In the genomic region with DNA sequence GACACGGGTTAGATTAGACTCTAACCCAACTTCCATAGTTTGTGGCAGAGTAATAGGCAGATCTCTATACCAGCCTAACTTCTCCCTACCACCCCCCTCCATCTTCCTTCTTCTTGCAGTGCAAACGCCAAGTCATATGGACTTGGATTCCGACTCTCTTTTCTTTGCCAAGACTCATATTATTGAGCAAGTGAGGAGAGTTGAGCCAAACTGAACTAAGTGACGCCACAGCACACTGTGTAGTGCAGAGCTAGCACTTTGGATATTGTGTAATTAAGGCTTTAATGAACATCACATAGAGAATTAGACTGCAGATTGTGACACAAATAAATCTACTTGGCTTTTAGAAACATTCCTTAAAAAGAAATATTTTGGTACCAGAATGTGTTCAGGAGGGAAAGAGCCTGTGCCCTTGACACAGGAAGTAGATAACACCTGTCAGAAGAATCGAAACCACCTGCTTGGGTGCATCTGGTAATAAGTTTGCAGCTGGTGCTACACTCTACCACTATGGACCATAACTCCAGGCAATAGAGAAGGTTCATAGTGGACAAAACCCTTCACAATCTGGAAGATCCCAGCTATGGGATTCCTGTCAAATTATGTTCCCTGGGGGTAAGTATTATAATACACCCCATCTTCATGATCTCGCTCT, we compare ENCODE assay signal across 13 mouse cellular contexts.
DNase-seq lines count a peak whose midpoint lies in the region; ATAC-seq and TF ChIP-seq lines count a peak whose summit lies in the region.
"Had no signal": no experiment of that assay in that cellular context is flagged by ENCODE, and none has a peak within 500 bp of the region (broad histone marks: within the 10 kb centered on the region; RNA-seq: fewer than 3 reads in every experiment).

No protein-coding gene starts in this region.

- TF ChIP-seq EP300 in lung, postnatal 0 days (IDR thresholded peaks at IDR 0.05): peak; percentile 82

- H3K9ac ChIP-seq in embryonic facial prominence, embryonic 13.5 days: no peak overlapping the region
- H3K9ac ChIP-seq in kidney, embryonic 14.5 days (ENCODE audit: low read depth, low read length): no peak overlapping the region
- no peak overlapping the region for H3K9ac ChIP-seq in forebrain, embryonic 16.5 days (replicated peaks; ENCODE audit: low read depth, low read length)
- H3K9ac ChIP-seq in lung, postnatal 0 days (replicated peaks; ENCODE audit: low read depth): no peak overlapping the region
- H3K9ac ChIP-seq: hindbrain, embryonic 12.5 days had no signal

- H3K4me3 ChIP-seq in embryonic facial prominence, embryonic 13.5 days: no peak overlapping the region
- no peak overlapping the region for H3K4me3 ChIP-seq in embryonic facial prominence, embryonic 10.5 days
- no peak overlapping the region for H3K4me3 ChIP-seq in kidney, embryonic 14.5 days (ENCODE audit: low read length)
- H3K4me3 ChIP-seq in forebrain, embryonic 16.5 days (replicated peaks; ENCODE audit: low read length): no peak overlapping the region
- no peak overlapping the region for H3K4me3 ChIP-seq in lung, postnatal 0 days (ENCODE audit: low read depth, low read length)
- H3K4me3 ChIP-seq: hindbrain, embryonic 12.5 days had no signal

- no peak for DNase-seq in embryonic facial prominence, embryonic 10.5 days (ENCODE audit: low spot score)
- DNase-seq in kidney, postnatal 10 days: peak; percentile 6
- DNase-seq in lung, postnatal 0 days (ENCODE audit: low spot score): peak; percentile 92
- no peak for DNase-seq in gastrocnemius, adult 18-20 months (ENCODE audit: low spot score)
- DNase-seq in gastrocnemius, postnatal 10 days: no peak
- DNase-seq: cerebellum, adult 9-10 months; left cerebral cortex, postnatal 4 days; spleen, adult 18-20 months; thymus, postnatal 14 days had no signal

- 79% methylated on average over 6 of the region's 6 CpGs for WGBS in embryonic facial prominence, embryonic 13.5 days
- WGBS in embryonic facial prominence, embryonic 10.5 days: 89% methylated on average over 6 of the region's 6 CpGs
- 79% methylated on average over 6 of the region's 6 CpGs for WGBS in kidney, embryonic 14.5 days
- WGBS in forebrain, embryonic 16.5 days: 76% methylated on average over 6 of the region's 6 CpGs
- 51% methylated on average over 6 of the region's 6 CpGs for WGBS in lung, postnatal 0 days

- peak overlapping the region; percentile 35 for H3K27ac ChIP-seq in embryonic facial prominence, embryonic 13.5 days
- no peak overlapping the region for H3K27ac ChIP-seq in embryonic facial prominence, embryonic 10.5 days (replicated peaks)
- H3K27ac ChIP-seq in kidney, embryonic 14.5 days (ENCODE audit: low read depth, low read length): no peak overlapping the region
- no peak overlapping the region for H3K27ac ChIP-seq in forebrain, embryonic 16.5 days (ENCODE audit: low read length)
- H3K27ac ChIP-seq in lung, postnatal 0 days (ENCODE audit: low read length): no peak overlapping the region
- H3K27ac ChIP-seq: hindbrain, embryonic 12.5 days had no signal

- H3K4me1 ChIP-seq in embryonic facial prominence, embryonic 13.5 days: no peaks in the 10 kb centered on the region
- H3K4me1 ChIP-seq in embryonic facial prominence, embryonic 10.5 days: no peaks in the 10 kb centered on the region
- no peaks in the 10 kb centered on the region for H3K4me1 ChIP-seq in kidney, embryonic 14.5 days (ENCODE audit: control insufficient read depth, insufficient read depth, low read length)
- H3K4me1 ChIP-seq in forebrain, embryonic 16.5 days (replicated peaks; ENCODE audit: control insufficient read depth, insufficient read depth, low read length): no peaks in the 10 kb centered on the region
- H3K4me1 ChIP-seq in lung, postnatal 0 days (ENCODE audit: insufficient read depth, low read depth, low read length): peaks cover 4% of the 10 kb centered on the region; the same call in 1 of the 2 replicates
- H3K4me1 ChIP-seq: hindbrain, embryonic 12.5 days had no signal

- H3K4me2 ChIP-seq in embryonic facial prominence, embryonic 13.5 days: no peak overlapping the region
- no peak overlapping the region for H3K4me2 ChIP-seq in kidney, embryonic 14.5 days (replicated peaks; ENCODE audit: low read depth, low read length)
- no peak overlapping the region for H3K4me2 ChIP-seq in forebrain, embryonic 16.5 days (ENCODE audit: low read length)
- no peak overlapping the region for H3K4me2 ChIP-seq in lung, postnatal 0 days (replicated peaks; ENCODE audit: low read depth, low read length)
- H3K4me2 ChIP-seq: hindbrain, embryonic 12.5 days had no signal

- no peak for ATAC-seq in embryonic facial prominence, embryonic 13.5 days (ENCODE audit: insufficient number of reproducible peaks, insufficient read depth, low FRiP score, low TSS enrichment, low read depth)
- no peak for ATAC-seq in kidney, embryonic 14.5 days (ENCODE audit: low FRiP score, low TSS enrichment)
- peak; percentile 85 for ATAC-seq in forebrain, embryonic 16.5 days
- peak; percentile 96 for ATAC-seq in lung, postnatal 0 days

- H3K27me3 ChIP-seq in embryonic facial prominence, embryonic 13.5 days: no peaks in the 10 kb centered on the region
- H3K27me3 ChIP-seq in embryonic facial prominence, embryonic 10.5 days (replicated peaks; ENCODE audit: low read depth, poor library complexity, severe bottlenecking): no peaks in the 10 kb centered on the region
- H3K27me3 ChIP-seq in kidney, embryonic 14.5 days (ENCODE audit: control insufficient read depth, insufficient read depth, low read length): no peaks in the 10 kb centered on the region
- H3K27me3 ChIP-seq in forebrain, embryonic 16.5 days (replicated peaks; ENCODE audit: control insufficient read depth, insufficient read depth, low read length): no peaks in the 10 kb centered on the region
- no peaks in the 10 kb centered on the region for H3K27me3 ChIP-seq in lung, postnatal 0 days (replicated peaks; ENCODE audit: insufficient read depth, low read length)
- H3K27me3 ChIP-seq: hindbrain, embryonic 12.5 days had no signal

- H3K9me3 ChIP-seq in embryonic facial prominence, embryonic 13.5 days: no peaks in the 10 kb centered on the region
- H3K9me3 ChIP-seq in embryonic facial prominence, embryonic 10.5 days: no peaks in the 10 kb centered on the region
- H3K9me3 ChIP-seq in kidney, embryonic 14.5 days (ENCODE audit: control insufficient read depth, low read length): no peaks in the 10 kb centered on the region
- no peaks in the 10 kb centered on the region for H3K9me3 ChIP-seq in forebrain, embryonic 16.5 days (ENCODE audit: control insufficient read depth, low read length)
- no peaks in the 10 kb centered on the region for H3K9me3 ChIP-seq in lung, postnatal 0 days (ENCODE audit: low read length)
- H3K9me3 ChIP-seq: hindbrain, embryonic 12.5 days had no signal

- no peak for TF ChIP-seq CTCF in lung, postnatal 0 days (IDR thresholded peaks at IDR 0.05)

- H3K36me3 ChIP-seq in embryonic facial prominence, embryonic 13.5 days: no peaks in the 10 kb centered on the region
- no peaks in the 10 kb centered on the region for H3K36me3 ChIP-seq in embryonic facial prominence, embryonic 10.5 days (replicated peaks)
- H3K36me3 ChIP-seq in kidney, embryonic 14.5 days (ENCODE audit: control insufficient read depth, insufficient read depth, low read length): no peaks in the 10 kb centered on the region
- no peaks in the 10 kb centered on the region for H3K36me3 ChIP-seq in forebrain, embryonic 16.5 days (ENCODE audit: control insufficient read depth, insufficient read depth)
- no peaks in the 10 kb centered on the region for H3K36me3 ChIP-seq in lung, postnatal 0 days (ENCODE audit: insufficient read depth, low read length)
- H3K36me3 ChIP-seq: hindbrain, embryonic 12.5 days had no signal

Comparison
In these comparisons a context has a peak if more than half of its experiments do, and no peak if none do; other contexts are left out.
1. ATAC-seq: peak in forebrain, embryonic 16.5 days (single experiment) and lung, postnatal 0 days (single experiment); none in embryonic facial prominence, embryonic 13.5 days (single experiment) and kidney, embryonic 14.5 days (single experiment).
2. DNase-seq: peak in kidney, postnatal 10 days (single experiment) and lung, postnatal 0 days (single experiment); none in embryonic facial prominence, embryonic 10.5 days (single experiment), gastrocnemius, adult 18-20 months (single experiment) and gastrocnemius, postnatal 10 days (single experiment).